Mouse (Mus musculus) testis, postnatal 10 days (tissue): ENCODE measurements around the gene Gm11634.
"Not testable (repeated sequence)": the region's sequence is repeated elsewhere in the genome, so short reads cannot be mapped to it uniquely, and the experiment has no call there.

Experiments
- DNase-seq: peaks from one replicate; pipeline ENCODE4 v3.0.0; 2021; ENCODE audit warnings: low spot score

Gene Gm11634

GRCm38 (mm10) chr11:101599156-101599555 lies at the start of gene Gm11634:
Gene Gm11634, minus strand, starts transcription at chr11:101599256.
- no peak for DNase-seq

- DNase-seq, result not testable (repeated sequence)
Observed at GRCm38 (mm10) chr11:101647093-101647492, 48.0 kb upstream of the Gm11634 start.

- not testable (repeated sequence) for DNase-seq
Observed at GRCm38 (mm10) chr11:101646283-101646794, 47.3 kb upstream of the Gm11634 start.

GRCm38 (mm10) chr11:101645411-101646282 lies 46.6 kb upstream of the Gm11634 start:
- peak; percentile 79 for DNase-seq

- DNase-seq, result not testable (repeated sequence)
Observed at GRCm38 (mm10) chr11:101645043-101645410, 46.0 kb upstream of the Gm11634 start.

GRCm38 (mm10) chr11:101644591-101644990 lies 45.5 kb upstream of the Gm11634 start:
- DNase-seq, result no peak

GRCm38 (mm10) chr11:101642931-101643330 lies 43.9 kb upstream of the Gm11634 start:
- no peak for DNase-seq

GRCm38 (mm10) chr11:101641710-101642642 lies 42.9 kb upstream of the Gm11634 start:
- DNase-seq, result not testable (repeated sequence)

- DNase-seq, result peak; percentile 88
Observed at GRCm38 (mm10) chr11:101640857-101641709, 42.0 kb upstream of the Gm11634 start.

GRCm38 (mm10) chr11:101639761-101640160 lies 40.7 kb upstream of the Gm11634 start:
- DNase-seq, result no peak

GRCm38 (mm10) chr11:101635660-101636059 lies 36.6 kb upstream of the Gm11634 start:
- no peak for DNase-seq

- not testable (repeated sequence) for DNase-seq
Observed at GRCm38 (mm10) chr11:101628733-101629417, 29.8 kb upstream of the Gm11634 start.

GRCm38 (mm10) chr11:101627857-101628559 lies 29.0 kb upstream of the Gm11634 start:
- peak; percentile 91 for DNase-seq

GRCm38 (mm10) chr11:101626995-101627856 lies 28.2 kb upstream of the Gm11634 start, which contains the start of gene Rdm1:
Gene Rdm1, plus strand, starts transcription at chr11:101627195.
- peak; percentile 89 for DNase-seq

GRCm38 (mm10) chr11:101626649-101626994 lies 27.6 kb upstream of the Gm11634 start:
- DNase-seq, result peak; percentile 53

GRCm38 (mm10) chr11:101620022-101620655 lies 21.1 kb upstream of the Gm11634 start:
- DNase-seq, result not testable (repeated sequence)

- DNase-seq, result no peak
Observed at GRCm38 (mm10) chr11:101618596-101618995, 19.5 kb upstream of the Gm11634 start.

GRCm38 (mm10) chr11:101617849-101618248 lies 18.8 kb upstream of the Gm11634 start:
- peak; percentile 65 for DNase-seq
